In the genomic region with DNA sequence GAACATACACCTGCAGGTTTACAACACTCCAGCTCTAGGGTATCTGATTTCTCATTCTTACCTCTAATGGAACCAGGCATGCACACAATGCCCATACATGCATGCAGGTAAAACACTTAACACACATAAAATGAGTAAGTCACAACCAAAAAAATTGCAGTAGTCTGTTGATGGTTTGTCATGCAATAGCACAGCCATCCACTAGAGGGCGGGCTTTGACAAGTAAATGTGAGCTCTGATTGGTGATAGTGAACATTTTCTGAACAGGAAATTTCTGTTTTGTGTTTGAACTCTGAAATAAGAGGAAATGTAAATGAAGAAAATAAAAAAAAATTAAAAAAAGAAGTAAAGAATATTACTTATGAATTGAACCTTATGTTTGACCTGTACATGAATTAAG, we compare ENCODE assay signal across 9 mouse cellular contexts. TPM values are rescaled to one million over a fixed set of nuclear protein-coding genes. Genes with fewer than 3 reads are reported as not detected.
DNase-seq lines count a peak whose midpoint lies in the region; ATAC-seq and TF ChIP-seq lines count a peak whose summit lies in the region.
"Had no signal": no experiment of that assay in that cellular context is flagged by ENCODE, and none has a peak within 500 bp of the region (broad histone marks: within the 10 kb centered on the region; RNA-seq: fewer than 3 reads in every experiment).

No protein-coding gene starts in this region.

- H3K27ac ChIP-seq in heart, adult 2 months = no peak overlapping the region
- no peak overlapping the region for H3K27ac ChIP-seq in heart, embryonic 12.5 days (ENCODE audit: poor library complexity, severe bottlenecking)
- H3K27ac ChIP-seq in midbrain, postnatal 0 days (ENCODE audit: low read depth, low read length) = no peak overlapping the region

- no peak for TF ChIP-seq EP300 in heart, adult 2 months (IDR thresholded peaks at IDR 0.05; ENCODE audit: insufficient read depth, low read depth, low read length)

- peak; percentile 20 to 66 for DNase-seq in heart, adult 2 months
- DNase-seq in adrenal gland, postnatal 10 days = peak; percentile 79
- DNase-seq in embryo, embryonic 11.5 days (ENCODE audit: low read depth, low spot score) = peak; percentile 44
- DNase-seq in heart, postnatal 4 days = peak; percentile 77
- peak; percentile 12 to 66 for DNase-seq in left cerebral cortex, adult 8-10 months (ENCODE audit: low spot score in 2 of 2)
- DNase-seq in midbrain, postnatal 0 days (ENCODE audit: low spot score) = peak; percentile 76
- DNase-seq in telencephalon, adult 2 months (ENCODE audit: low read depth, low spot score) = peak; percentile 18

- 0% methylated on average over 1 of the region's 1 CpGs for WGBS in heart, adult 2 months
- 0% methylated on average over 1 of the region's 1 CpGs for WGBS in heart, embryonic 12.5 days
- 0% methylated on average over 1 of the region's 1 CpGs for WGBS in midbrain, postnatal 0 days

- no peak overlapping the region for H3K9ac ChIP-seq in heart, adult 2 months (ENCODE audit: low read depth, low read length)
- no peak overlapping the region for H3K9ac ChIP-seq in heart, embryonic 12.5 days
- no peak overlapping the region for H3K9ac ChIP-seq in midbrain, postnatal 0 days (replicated peaks; ENCODE audit: low read length, poor library complexity, severe bottlenecking)

- no peak for TF ChIP-seq POLR2A in heart, adult 2 months (IDR thresholded peaks at IDR 0.05; ENCODE audit: insufficient read depth, low read depth, low read length)

- no peaks in the 10 kb centered on the region for H3K79me2 ChIP-seq in heart, adult 2 months (replicated peaks; ENCODE audit: control insufficient read depth, insufficient read depth, low read length)

- intact Hi-C loops in heart, adult 2 months (cut with DNase I) = loop anchor here (1.0 kb wide), 1 partner anchor 1243 kb away; no protein-coding TSS in a partner anchor

- H3K27me3 ChIP-seq in heart, adult 2 months (ENCODE audit: control insufficient read depth, insufficient read depth, low read length) = no peaks in the 10 kb centered on the region
- H3K27me3 ChIP-seq in heart, embryonic 12.5 days (replicated peaks) = no peaks in the 10 kb centered on the region
- H3K27me3 ChIP-seq in midbrain, postnatal 0 days (ENCODE audit: insufficient read depth, low read length) = no peaks in the 10 kb centered on the region
- H3K27me3 ChIP-seq: megakaryocyte, embryonic 14.5 days had no signal

- no peaks in the 10 kb centered on the region for H3K9me3 ChIP-seq in heart, embryonic 12.5 days (replicated peaks)
- H3K9me3 ChIP-seq in midbrain, postnatal 0 days (ENCODE audit: low read length) = no peaks in the 10 kb centered on the region
- H3K9me3 ChIP-seq: megakaryocyte, embryonic 14.5 days had no signal

- peak; percentile 97 for TF ChIP-seq CTCF in heart, adult 2 months (IDR thresholded peaks at IDR 0.05)
- TF ChIP-seq CTCF in midbrain, postnatal 0 days (IDR thresholded peaks at IDR 0.05) = peak; percentile 92

- H3K4me2 ChIP-seq in heart, embryonic 12.5 days = no peak overlapping the region
- no peak overlapping the region for H3K4me2 ChIP-seq in midbrain, postnatal 0 days (ENCODE audit: low read depth, low read length, poor library complexity, severe bottlenecking)

- no peak for ATAC-seq in heart, embryonic 12.5 days (ENCODE audit: insufficient number of reproducible peaks, low FRiP score)
- no peak for ATAC-seq in midbrain, postnatal 0 days (ENCODE audit: low FRiP score)

- no peaks in the 10 kb centered on the region for H3K4me1 ChIP-seq in heart, adult 2 months (ENCODE audit: control insufficient read depth, insufficient read depth, low read length)
- no peaks in the 10 kb centered on the region; the same call in 1 of the 2 replicates for H3K4me1 ChIP-seq in heart, embryonic 12.5 days (replicated peaks)
- H3K4me1 ChIP-seq in midbrain, postnatal 0 days (ENCODE audit: insufficient read depth, low read length) = no peaks in the 10 kb centered on the region

- H3K4me3 ChIP-seq in heart, adult 2 months = no peak overlapping the region
- no peak overlapping the region for H3K4me3 ChIP-seq in heart, embryonic 12.5 days
- H3K4me3 ChIP-seq in midbrain, postnatal 0 days (ENCODE audit: low read depth, low read length) = no peak overlapping the region
- H3K4me3 ChIP-seq: megakaryocyte, embryonic 14.5 days had no signal

- H3K36me3 ChIP-seq in heart, adult 2 months (ENCODE audit: control insufficient read depth, insufficient read depth, low read length) = no peaks in the 10 kb centered on the region
- H3K36me3 ChIP-seq in heart, embryonic 12.5 days = no peaks in the 10 kb centered on the region
- no peaks in the 10 kb centered on the region for H3K36me3 ChIP-seq in midbrain, postnatal 0 days (ENCODE audit: insufficient read depth, low read length)

RNA-seq across cellular contexts. Expression of gene Cyp2c55, which starts 24.9 kb away (rescaled TPM):
- total RNA-seq in heart, adult 2 months (2021) = not detected
- polyA plus RNA-seq in heart, adult 2 months (2012; rRNA removed) = not detected in 2 replicates
- not detected in 2 replicates for polyA plus RNA-seq in heart, embryonic 12.5 days (2016; fragmentation: Nextera tagmentation; extraction: Ambion mirVana)
- under 1 TPM; 0.15 to 0.21 TPM for total RNA-seq in adrenal gland, postnatal 10 days (2021)
- not detected for total RNA-seq in heart, postnatal 4 days (2021)
- total RNA-seq in left cerebral cortex, adult 8-10 months (2022) = under 1 TPM in 3 of 4 experiments, not detected in 1; 0.21 to 0.56 (median 0.23) TPM
- total RNA-seq in midbrain, postnatal 0 days (2014; rRNA removed) = 0.38 TPM in 1 of 2 replicates, not detected in the other
- 0.07 and 0.09 TPM in 2 replicates for polyA plus RNA-seq in midbrain, postnatal 0 days (2015; fragmentation: Nextera tagmentation; extraction: Ambion mirVana)

RNA-seq across cellular contexts. Expression of gene Hells, which starts 51.3 kb away (rescaled TPM):
- total RNA-seq in heart, adult 2 months (2021) = under 1 TPM; 0.48 to 0.57 TPM
- polyA plus RNA-seq in heart, adult 2 months (2012; rRNA removed) = 0.08 and 0.35 TPM in 2 replicates
- polyA plus RNA-seq in heart, embryonic 12.5 days (2016; fragmentation: Nextera tagmentation; extraction: Ambion mirVana) = 35.8 and 37.0 TPM in 2 replicates
- 10 to 100 TPM; 13.5 to 16.8 TPM for total RNA-seq in adrenal gland, postnatal 10 days (2021)
- total RNA-seq in heart, postnatal 4 days (2021) = 10 to 100 TPM; 23.0 to 25.2 TPM
- 1 to 10 TPM; 3.3 to 4.4 (median 4.0) TPM for total RNA-seq in left cerebral cortex, adult 8-10 months (2022)
- total RNA-seq in midbrain, postnatal 0 days (2014; rRNA removed) = 3.7 and 5.5 TPM in 2 replicates
- 3.6 and 4.8 TPM in 2 replicates for polyA plus RNA-seq in midbrain, postnatal 0 days (2015; fragmentation: Nextera tagmentation; extraction: Ambion mirVana)

Comparison
In these comparisons a context has a peak if more than half of its experiments do, and no peak if none do; other contexts are left out.
1. DNase-seq: peak in every context shown above with its lines; median percentile 79 in adrenal gland, postnatal 10 days; 77 in heart, postnatal 4 days; 76 in midbrain, postnatal 0 days; 44 in embryo, embryonic 11.5 days; 43 in heart, adult 2 months; 39 in left cerebral cortex, adult 8-10 months; 18 in telencephalon, adult 2 months.